Mouse (Mus musculus) forebrain, postnatal 0 days (tissue): Measurements from ENCODE around the gene Fchsd2. TPM values are rescaled to one million over a fixed set of nuclear protein-coding genes. Genes with fewer than 3 reads are reported as not detected.
A peak's percentile ranks its signal among the peaks of the same experiment; 100 is the strongest.

Experiments used
- ATAC-seq: fragments of 200-750 bp; cut with Nextera tagmentation; 2 replicates; pipeline ENCODE4 v1.8.0; 2017; ENCODE audit warnings: mild to moderate bottlenecking, moderate library complexity
- DNase-seq: peaks from one replicate; pipeline ENCODE4 v3.0.0-alpha.2; 2015
- H3K27ac ChIP-seq: fragments of 300-500 bp; sonication (generic); 2 replicates; pipeline ENCODE4 v1.5.1; 2014; ENCODE audit warnings: low read depth, mild to moderate bottlenecking, antibody characterized with exemption, low read length, moderate library complexity, mixed read lengths
- H3K27me3 ChIP-seq: fragments of 300-500 bp; sonication (generic); 2 replicates; pipeline ENCODE4 v1.6.1; 2014; ENCODE audit warnings: mild to moderate bottlenecking, low read length, mixed read lengths; ENCODE audit not compliant: insufficient read depth
- H3K36me3 ChIP-seq: fragments of 300-500 bp; sonication (generic); 2 replicates; pipeline ENCODE4 v1.6.1; 2014; ENCODE audit warnings: mild to moderate bottlenecking, moderate library complexity; ENCODE audit not compliant: insufficient read depth
- H3K4me1 ChIP-seq: fragments of 300-500 bp; sonication (generic); 2 replicates; pipeline ENCODE4 v1.6.1; 2014; ENCODE audit warnings: antibody characterized with exemption; ENCODE audit not compliant: insufficient read depth
- H3K4me2 ChIP-seq: fragments of 300-500 bp; sonication (generic); 2 replicates; pipeline ENCODE4 v1.6.1; 2014; ENCODE audit warnings: low read depth, mild to moderate bottlenecking, moderate library complexity
- H3K4me3 ChIP-seq: fragments of 300-500 bp; sonication (generic); 2 replicates; pipeline ENCODE4 v1.5.1; 2014; ENCODE audit warnings: low read depth, low read length, mixed read lengths
- H3K9ac ChIP-seq: fragments of 300-500 bp; sonication (generic); 2 replicates; pipeline ENCODE4 v1.6.1; 2014; ENCODE audit warnings: mild to moderate bottlenecking
- H3K9me3 ChIP-seq: fragments of 300-500 bp; sonication (generic); 2 replicates; pipeline ENCODE4 v1.6.1; 2016; ENCODE audit warnings: low read length
- CTCF ChIP-seq: sonication (generic); IDR thresholded peaks from 2 replicates; pipeline ENCODE4 v1.5.1; 2016; ENCODE audit warnings: antibody characterized with exemption, control low read depth, low read depth
- WGBS: fragments of 180-500 bp; shearing (Covaris S2); extraction: QIAGEN DNeasy Blood & Tissue Kit; methylation state at CpG from one replicate; pipeline ENCODE4 v1.1.7; 2014; 5-methylcytosine and 5-hydroxymethylcytosine counted together
- polyA plus RNA-seq: library from polyadenylated mRNA; unstranded; fragments of >200 nt; fragmentation: Nextera tagmentation; extraction: Ambion mirVana; gene quantifications from 2 replicates; pipeline ENCODE4 v1.2.1, GENCODE M21; 2015
- total RNA-seq: library from RNA; depleted of rRNA; stranded (reverse); fragments of >200 nt; gene quantifications from 2 replicates; pipeline ENCODE4 v1.2.3, GENCODE M21; 2014

Fchsd2 gene
- total and polyA plus RNA-seq, 2 experiments from 2014 or later, result 36.3 to 66.8 TPM

DNA sequence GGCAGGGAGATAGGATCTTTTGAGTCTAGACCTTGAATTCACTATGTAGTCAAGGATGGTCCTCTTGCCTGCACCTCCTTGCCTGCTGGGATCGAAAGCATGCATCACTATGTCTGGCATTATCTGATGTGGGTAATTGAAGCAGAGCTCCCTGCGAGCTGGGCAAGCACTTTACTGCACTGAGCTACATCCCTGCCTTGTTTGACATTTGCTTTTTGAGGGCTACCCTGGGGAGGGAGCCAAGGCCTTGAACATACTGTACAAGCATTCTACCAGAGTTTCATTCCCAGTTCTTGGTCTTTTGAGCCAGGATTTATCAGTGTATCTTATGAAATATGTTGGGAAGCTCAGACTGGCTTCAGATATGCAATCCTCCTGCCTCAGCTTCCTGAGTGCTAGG, 39.5 kb upstream of the Fchsd2 start:
- no peak overlapping the region for H3K9ac ChIP-seq
- no peaks in the 10 kb centered on the region for H3K9me3 ChIP-seq
- no peaks in the 10 kb centered on the region for H3K27me3 ChIP-seq
- H3K4me2 ChIP-seq, result no peak overlapping the region
- H3K4me3 ChIP-seq, result no peak overlapping the region
- H3K36me3 ChIP-seq, result no peaks in the 10 kb centered on the region
- DNase-seq (no peak), ATAC-seq (no peak)
- H3K27ac ChIP-seq, result no peak overlapping the region
- H3K4me1 ChIP-seq, result no peaks in the 10 kb centered on the region
- TF ChIP-seq CTCF, result no peak
- 70% methylated on average over 2 of the region's 2 CpGs for WGBS

DNA sequence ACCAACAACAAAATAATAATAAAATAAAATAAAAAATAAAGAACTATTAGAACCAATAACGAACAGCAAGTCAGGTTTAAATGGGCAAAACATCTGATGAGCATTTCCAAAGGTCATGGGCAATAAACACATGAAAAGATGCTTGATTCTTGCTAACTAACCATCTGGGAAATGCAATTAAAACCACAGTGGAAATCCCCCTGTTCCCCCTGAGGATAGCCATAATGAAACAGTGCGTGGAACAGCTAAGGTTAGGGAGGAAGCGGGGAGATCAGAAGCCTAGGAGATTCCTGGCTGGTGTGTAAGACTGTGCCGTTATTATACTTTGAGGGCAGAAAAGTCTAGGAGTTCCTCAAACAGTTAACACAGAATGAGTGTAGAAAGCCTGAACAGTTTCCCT, 35.4 kb upstream of the Fchsd2 start:
- H3K4me2 ChIP-seq, result no peak overlapping the region
- TF ChIP-seq CTCF, result no peak
- H3K27ac ChIP-seq, result no peak overlapping the region
- H3K4me3 ChIP-seq, result no peak overlapping the region
- no peaks in the 10 kb centered on the region for H3K27me3 ChIP-seq
- DNase-seq (no peak), ATAC-seq (no peak)
- no peak overlapping the region for H3K9ac ChIP-seq
- no peaks in the 10 kb centered on the region for H3K36me3 ChIP-seq
- H3K9me3 ChIP-seq, result no peaks in the 10 kb centered on the region
- no peaks in the 10 kb centered on the region for H3K4me1 ChIP-seq
- WGBS, result 55% methylated on average over 4 of the region's 4 CpGs

DNA sequence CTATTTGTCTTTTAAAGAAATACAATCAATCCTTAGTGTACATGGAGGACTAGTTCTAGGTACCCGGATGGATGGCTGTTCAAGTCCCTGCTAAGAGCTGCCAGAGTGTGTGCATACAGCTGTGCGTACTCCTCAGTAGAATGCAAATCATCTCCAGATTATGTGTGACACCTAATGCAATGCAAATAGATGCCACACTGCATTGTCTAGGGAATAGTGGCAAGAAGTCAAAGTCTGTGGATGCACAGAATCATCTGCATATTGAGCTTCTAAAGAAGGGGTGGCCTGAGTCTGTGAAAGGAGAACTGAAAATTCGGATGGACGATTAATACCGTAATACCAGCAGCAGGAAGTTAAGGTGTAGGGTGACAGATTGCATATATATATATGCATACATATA, 33.5 kb upstream of the Fchsd2 start:
- no peak for ATAC-seq
- H3K36me3 ChIP-seq, result no peaks in the 10 kb centered on the region
- 85% methylated on average over 5 of the region's 5 CpGs for WGBS
- no peak overlapping the region for H3K4me3 ChIP-seq
- H3K27ac ChIP-seq, result no peak overlapping the region
- no peak overlapping the region for H3K9ac ChIP-seq
- TF ChIP-seq CTCF, result no peak
- H3K27me3 ChIP-seq, result no peaks in the 10 kb centered on the region
- H3K4me1 ChIP-seq, result no peaks in the 10 kb centered on the region
- H3K9me3 ChIP-seq, result no peaks in the 10 kb centered on the region
- H3K4me2 ChIP-seq, result no peak overlapping the region
- DNase-seq, result no peak

DNA sequence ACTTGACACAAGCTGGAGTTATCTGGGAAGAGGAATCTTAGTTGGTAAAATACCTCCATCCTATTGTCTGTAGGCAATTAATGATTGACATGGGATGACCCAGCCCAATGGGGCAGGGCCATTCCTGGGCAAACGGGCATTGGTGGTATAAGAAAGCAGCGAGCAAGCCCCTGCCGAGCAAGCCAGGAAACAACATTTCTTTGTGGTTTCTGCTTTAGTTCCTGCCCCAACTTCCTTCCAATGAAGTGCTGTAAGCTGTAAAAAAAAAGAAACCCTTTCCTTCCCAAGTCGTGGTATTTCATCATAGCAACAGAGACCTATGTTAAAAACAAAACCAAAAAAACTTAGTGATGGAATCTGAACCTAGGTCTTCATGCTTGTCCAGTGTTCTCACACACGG, 32.2 kb upstream of the Fchsd2 start:
- Histone ChIP-seq H3K9me3 (no peaks in the 10 kb centered on the region), H3K36me3 (no peaks in the 10 kb centered on the region), H3K4me3 (no peak overlapping the region), H3K27me3 (no peaks in the 10 kb centered on the region), H3K4me2 (no peak overlapping the region), H3K9ac (no peak overlapping the region), H3K4me1 (no peaks in the 10 kb centered on the region), H3K27ac (no peak overlapping the region)
- WGBS, result 65% methylated on average over 5 of the region's 5 CpGs
- no peak for DNase-seq
- no peak for TF ChIP-seq CTCF
- ATAC-seq, result no peak

DNA sequence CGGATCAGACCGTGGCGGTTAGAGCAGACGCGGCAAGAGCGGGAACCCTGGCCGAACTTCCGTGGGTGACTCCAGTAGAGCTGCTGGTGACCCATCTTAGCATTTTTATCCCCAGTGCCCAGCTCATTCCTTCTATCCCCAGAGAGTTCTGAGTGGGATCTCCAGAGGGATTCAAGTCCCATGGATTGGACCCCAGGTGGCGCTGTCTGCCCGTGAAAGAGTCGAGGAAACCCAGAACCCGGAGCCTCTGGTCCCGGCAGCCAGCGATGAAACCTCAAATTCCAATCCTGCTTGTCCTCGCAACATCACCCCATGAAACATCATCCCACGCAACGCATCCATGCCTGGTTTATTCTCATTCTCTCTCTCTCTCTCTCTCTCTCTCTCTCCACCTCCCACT, 31.3 kb upstream of the Fchsd2 start:
- ATAC-seq, result peak; percentile 88
- H3K4me3 ChIP-seq, result no peak overlapping the region
- H3K4me2 ChIP-seq, result peak overlapping the region; percentile 26
- DNase-seq, result peak; percentile 93
- no peaks in the 10 kb centered on the region for H3K9me3 ChIP-seq
- no peaks in the 10 kb centered on the region for H3K36me3 ChIP-seq
- 7% methylated on average over 17 of the region's 17 CpGs for WGBS
- 0 out of 2 replicates have a peak overlapping the region, but pooled peaks have one; percentile 10 for H3K9ac ChIP-seq
- no peak overlapping the region for H3K27ac ChIP-seq
- no peaks in the 10 kb centered on the region for H3K4me1 ChIP-seq
- peak; percentile 89 for TF ChIP-seq CTCF
- H3K27me3 ChIP-seq, result no peaks in the 10 kb centered on the region

DNA sequence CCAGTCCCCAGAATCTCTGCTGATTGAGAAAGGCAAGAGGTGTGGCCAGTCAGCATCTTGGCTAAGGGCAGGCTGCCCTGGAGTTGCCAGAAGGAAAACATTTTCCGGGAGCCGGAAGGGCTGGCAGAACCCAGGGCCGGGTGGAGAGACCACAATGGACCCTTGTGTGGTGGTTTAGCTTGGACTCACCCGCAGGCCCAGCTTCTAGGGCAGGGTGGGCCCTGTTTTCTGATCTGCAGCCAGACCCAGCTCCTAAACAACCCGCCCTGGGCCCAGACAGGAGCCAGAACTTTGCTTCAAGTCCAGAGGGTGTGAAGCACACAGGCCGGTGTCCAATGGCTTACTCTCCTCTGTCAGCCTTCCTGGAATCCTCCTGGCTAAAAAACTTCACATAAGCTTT, 30.4 kb upstream of the Fchsd2 start:
- no peak overlapping the region for H3K4me2 ChIP-seq
- no peaks in the 10 kb centered on the region for H3K4me1 ChIP-seq
- no peak overlapping the region for H3K4me3 ChIP-seq
- H3K36me3 ChIP-seq, result no peaks in the 10 kb centered on the region
- ATAC-seq (peak; percentile 77), DNase-seq (peak; percentile 49)
- H3K27me3 ChIP-seq, result no peaks in the 10 kb centered on the region
- H3K27ac ChIP-seq, result no peak overlapping the region
- WGBS, result 74% methylated on average over 6 of the region's 6 CpGs
- no peak for TF ChIP-seq CTCF
- H3K9ac ChIP-seq, result no peak overlapping the region
- H3K9me3 ChIP-seq, result no peaks in the 10 kb centered on the region

DNA sequence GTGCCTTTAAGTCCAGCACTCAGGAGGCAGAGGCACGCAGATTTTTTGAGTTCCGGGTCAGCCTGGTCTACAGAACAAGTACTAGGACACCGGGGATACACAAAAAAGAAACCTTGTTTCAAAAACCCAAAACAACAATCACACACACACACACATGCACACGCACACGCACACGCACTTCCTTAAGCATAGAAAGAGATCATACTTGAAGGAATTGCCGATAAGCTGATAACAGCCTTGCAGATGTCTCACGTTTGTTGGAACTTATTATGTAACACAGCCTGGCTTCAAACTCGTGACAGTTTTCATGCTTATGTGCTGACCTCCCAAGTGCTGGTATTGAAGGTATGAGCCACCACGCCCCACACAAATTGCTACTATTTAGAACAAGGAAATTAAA, 29.1 kb upstream of the Fchsd2 start:
- 87% methylated on average over 10 of the region's 10 CpGs for WGBS
- ATAC-seq, result no peak
- DNase-seq, result no peak
- no peak overlapping the region for H3K9ac ChIP-seq
- no peak overlapping the region for H3K4me2 ChIP-seq
- H3K4me1 ChIP-seq, result no peaks in the 10 kb centered on the region
- H3K36me3 ChIP-seq, result no peaks in the 10 kb centered on the region
- TF ChIP-seq CTCF, result no peak
- no peak overlapping the region for H3K27ac ChIP-seq
- H3K9me3 ChIP-seq, result no peaks in the 10 kb centered on the region
- H3K27me3 ChIP-seq, result no peaks in the 10 kb centered on the region
- no peak overlapping the region for H3K4me3 ChIP-seq
